Mouse (Mus musculus): ENCODE measurements at regions not wholly inside any gene's neighbourhood (a gene's known extent, or its start where the extent isn't known, plus 50 kb on each side); places are given as distances from the start of the nearest gene placed in this dataset.

- no peak for DNase-seq (ENCODE audit: low spot score)
These were observed 392.4 kb upstream of the Id4 start for GRCm38 (mm10) chr13:47868656-47869055.

DNA sequence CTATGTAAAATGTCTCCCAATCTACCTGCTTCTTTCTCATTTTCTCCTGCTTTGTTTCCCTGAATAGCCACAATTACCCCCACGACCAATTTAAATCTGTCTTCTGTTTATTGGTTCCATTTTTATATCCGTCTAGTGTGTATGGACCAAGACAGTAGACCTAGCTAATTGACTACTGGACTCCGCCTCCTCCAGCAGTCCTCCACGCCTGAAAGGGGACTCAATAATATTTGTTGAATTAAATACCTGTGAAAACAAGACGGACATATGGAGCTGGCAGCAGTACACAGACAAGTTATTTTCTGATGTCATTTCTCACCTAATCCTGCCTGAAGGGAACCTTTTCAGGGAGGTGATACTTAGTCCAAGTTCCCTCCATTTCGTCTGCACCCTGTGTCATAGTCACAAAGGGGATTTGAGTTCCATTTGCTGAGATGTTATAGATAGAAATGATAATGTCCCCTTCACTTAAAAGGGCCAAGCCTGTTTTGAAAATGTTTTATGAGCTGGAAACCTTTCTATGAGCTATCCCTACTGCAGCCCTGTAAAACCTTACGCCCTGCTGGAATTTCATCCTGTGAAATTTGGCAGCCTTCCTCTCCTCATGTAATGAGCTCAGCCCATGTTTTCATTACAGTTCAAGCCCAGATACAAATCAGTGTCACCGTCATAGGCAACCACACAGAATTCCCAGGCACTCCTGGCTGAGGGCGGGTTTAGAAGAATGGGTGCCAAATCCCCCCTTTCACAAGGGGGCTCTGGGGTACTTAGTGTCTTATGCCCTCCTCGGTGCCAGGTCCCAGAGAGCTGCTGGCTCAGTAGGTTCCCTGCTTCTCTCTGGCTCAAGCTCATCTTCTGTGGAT, 391.1 kb upstream of the Id4 start:
- peak; percentile 7 for DNase-seq (ENCODE audit: low spot score)

DNA sequence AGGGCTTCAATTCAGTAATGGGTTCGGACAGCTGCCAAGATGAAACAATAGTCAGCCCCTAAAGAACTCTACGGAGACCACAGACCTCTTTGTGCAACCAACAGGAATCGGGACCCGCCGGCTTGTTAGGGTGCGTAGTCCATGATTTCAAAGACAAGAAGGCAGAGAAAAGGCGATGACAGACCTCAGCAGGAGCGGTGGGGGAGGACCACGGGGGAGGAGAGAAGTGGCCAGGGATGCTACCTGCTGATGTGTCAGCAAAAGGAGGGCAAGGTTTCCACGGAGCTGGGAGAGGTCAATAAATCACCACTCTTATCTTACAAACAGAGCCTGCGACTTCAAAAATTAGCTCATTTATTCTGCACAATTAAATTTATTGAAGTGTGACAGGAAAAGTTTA, 388.4 kb upstream of the Id4 start:
- DNase-seq (ENCODE audit: low spot score), result no peak

GRCm38 (mm10) chr13:47892569-47892968, 368.5 kb upstream of the Id4 start:
- DNase-seq (ENCODE audit: low spot score), result no peak

DNA sequence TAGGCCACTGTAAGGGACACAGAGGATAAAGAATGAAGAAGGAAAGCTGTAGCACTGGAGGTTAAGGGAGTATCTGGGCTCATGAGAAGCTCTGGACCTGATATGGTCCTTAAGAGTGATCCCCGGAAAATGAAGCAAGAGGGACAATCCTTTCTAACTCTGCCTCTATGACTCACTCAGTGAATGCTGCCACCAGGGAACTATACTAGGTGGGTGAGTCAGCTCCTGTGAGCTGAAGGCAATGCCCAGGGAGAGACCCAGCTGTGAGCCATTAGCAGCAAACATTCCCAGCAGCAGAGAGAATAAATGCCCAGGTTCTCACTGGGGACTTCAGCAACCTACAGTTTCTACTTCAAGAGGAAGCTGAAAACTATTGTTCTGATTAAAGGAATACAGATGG, 366.7 kb upstream of the Id4 start:
- no peak for DNase-seq (ENCODE audit: low spot score)

- no peak for DNase-seq (ENCODE audit: low spot score)
These were observed 365.8 kb upstream of the Id4 start for GRCm38 (mm10) chr13:47895256-47895655.

GRCm38 (mm10) chr13:47896646-47897045, 364.4 kb upstream of the Id4 start:
- no peak for DNase-seq (ENCODE audit: low spot score)

DNA sequence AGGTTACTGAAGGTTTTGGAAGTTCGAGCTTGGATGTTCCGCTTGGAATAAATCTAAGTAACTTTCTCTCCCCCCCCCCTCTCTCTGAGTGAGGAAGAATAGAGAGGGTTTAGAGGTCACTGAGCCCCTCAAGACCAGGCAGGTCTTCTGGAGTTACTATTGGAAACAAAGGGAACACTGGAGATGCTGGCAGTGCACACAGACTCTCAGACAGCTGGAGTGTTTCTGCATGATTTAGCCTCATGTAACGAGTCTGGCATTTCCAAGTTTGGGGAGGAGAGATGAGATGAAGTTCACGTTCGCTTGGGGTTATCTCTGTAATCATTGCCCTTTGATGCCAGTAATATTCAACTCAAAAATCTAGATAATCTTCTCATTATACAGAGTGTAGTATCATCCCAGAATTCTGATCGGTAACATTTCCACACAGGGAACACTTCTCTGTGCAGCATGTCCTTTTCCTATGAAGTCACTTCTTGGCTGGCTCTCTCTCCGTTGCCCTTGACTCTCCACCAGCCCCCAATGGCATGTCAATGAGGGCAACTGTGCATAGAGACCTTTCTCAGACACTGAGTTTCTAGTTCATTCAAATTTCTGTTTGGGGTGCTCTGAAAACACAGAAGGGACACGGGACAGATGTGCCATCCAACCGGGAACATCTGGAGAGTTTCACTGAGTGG, 351.0 kb upstream of the Id4 start:
- DNase-seq (ENCODE audit: low spot score), result no peak

DNA sequence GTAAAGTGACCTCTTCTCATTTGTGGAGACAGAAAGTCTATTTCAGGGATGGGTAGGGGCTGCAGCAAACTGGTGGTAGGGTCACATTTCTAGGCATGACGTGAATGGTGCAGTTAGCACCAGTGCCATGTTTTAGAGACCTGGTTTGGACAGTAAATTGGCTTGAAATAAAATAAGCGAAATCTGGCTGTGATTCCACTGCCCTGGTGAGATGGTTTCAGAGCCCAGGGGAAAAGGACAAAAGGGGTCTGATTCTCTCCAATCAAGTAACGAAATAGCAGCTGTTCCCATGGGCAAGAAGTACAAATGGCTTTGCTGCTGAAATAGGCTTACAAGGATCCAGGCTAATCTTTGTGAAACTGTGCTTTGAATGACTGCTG, 350.5 kb upstream of the Id4 start:
- no peak for DNase-seq (ENCODE audit: low spot score)

GRCm38 (mm10) chr13:47916456-47916855, 344.6 kb upstream of the Id4 start:
- no peak for DNase-seq (ENCODE audit: low spot score)

- DNase-seq (ENCODE audit: low spot score), result no peak
These were observed 343.7 kb upstream of the Id4 start for GRCm38 (mm10) chr13:47917370-47917769.

DNA sequence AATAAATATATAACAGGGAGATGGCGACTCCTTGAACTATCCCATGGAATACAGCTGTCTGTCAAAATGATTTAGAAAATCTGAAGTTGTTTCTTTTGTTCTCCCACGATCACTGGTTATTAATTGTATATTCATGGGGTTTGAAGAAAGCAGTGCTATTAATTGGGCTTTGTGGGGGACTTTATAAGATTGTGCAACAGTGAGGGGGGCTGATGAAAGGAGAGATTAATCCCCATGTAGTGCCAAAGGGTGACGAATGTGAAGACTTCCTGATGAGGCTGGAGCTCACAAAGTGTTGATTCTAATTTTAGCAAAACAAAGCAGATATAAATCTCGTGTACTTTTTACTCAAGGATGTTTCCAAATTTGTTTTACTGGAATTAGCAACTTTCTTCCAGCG, 340.0 kb upstream of the Id4 start:
- no peak for DNase-seq (ENCODE audit: low spot score)

DNA sequence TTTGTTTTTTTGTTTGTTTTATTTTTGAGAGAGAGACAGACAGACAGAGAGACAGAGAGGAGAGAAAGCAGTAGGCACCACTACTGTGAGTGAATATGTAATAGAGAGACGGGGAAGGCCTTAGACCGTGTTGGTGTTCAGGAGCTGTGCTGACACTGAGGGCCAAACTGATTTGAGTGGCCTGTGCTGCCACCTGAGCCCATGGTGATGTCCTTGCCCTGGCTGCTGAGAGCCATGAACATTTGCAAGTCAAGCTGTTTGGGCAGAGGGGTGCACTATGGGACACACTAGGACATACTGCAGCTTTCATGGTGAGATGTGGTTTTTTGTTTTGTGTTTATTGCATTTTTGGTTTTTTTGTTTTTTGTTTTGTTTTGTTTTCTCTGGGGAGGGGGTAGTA, 320.3 kb upstream of the Id4 start:
- no peak for DNase-seq (ENCODE audit: low spot score)

DNA sequence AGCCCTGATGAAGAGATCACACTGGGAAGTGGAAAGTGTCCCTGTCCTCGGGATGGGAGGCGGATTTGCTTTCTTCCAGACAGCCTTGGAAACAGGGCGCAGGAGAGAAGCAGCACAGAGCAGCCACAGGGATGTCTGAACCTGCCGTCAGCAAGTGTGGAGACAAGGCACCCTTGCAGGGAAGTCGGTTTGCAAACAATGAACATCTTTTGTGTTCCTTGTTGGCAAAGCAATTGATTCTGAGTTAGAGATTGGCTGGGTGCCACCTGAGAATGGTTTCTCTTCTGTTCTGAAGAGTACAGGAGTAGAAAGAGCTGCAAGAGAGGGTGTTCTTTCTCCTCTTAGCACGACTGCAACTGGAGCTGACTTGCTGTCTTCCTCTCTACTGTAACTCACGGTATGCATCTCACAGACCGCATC, 318.6 kb upstream of the Id4 start:
- DNase-seq (ENCODE audit: low spot score), result peak; percentile 3

DNA sequence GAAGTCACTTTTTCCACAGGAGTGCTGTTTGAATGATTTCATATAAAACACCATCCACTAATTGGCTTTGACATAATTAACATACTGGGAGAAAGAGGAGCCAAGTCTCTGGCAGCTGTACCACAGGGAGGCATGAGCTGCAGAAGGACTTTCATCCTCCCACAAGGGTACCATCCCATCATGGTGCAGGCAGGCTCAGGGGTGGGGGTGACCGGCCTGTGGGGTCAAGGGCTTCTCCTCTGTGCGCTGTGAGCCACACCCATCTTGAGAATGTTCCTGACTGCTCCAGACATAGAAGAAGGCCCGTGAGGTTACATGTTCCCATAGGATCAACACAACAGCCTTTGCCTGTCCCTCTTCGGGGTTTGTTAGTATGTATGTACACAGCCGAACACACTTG, 317.4 kb upstream of the Id4 start:
- DNase-seq (ENCODE audit: low spot score), result no peak

GRCm38 (mm10) chr13:47948098-47948865, 312.7 kb upstream of the Id4 start:
- no peak for DNase-seq (ENCODE audit: low spot score)

DNA sequence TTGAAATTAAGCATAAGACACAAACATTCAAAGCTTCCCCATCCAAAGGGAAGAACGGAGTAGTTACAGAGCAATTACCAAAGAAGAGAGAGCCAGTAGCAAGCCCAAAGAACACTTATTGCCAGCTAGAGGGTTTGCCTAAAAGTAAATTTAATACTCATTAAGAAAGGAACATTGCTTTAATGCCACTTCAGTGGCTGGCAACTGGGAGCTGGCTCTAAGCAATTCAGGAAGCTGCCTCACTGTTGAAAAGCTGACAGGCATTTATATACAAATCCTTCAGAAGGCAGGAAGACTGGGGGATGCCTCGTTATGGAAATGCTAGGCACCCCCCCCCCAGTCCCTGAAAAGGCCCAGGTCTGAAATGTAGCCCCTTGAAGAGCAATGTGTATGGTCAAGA, 310.6 kb upstream of the Id4 start:
- DNase-seq (ENCODE audit: low spot score), result no peak

DNA sequence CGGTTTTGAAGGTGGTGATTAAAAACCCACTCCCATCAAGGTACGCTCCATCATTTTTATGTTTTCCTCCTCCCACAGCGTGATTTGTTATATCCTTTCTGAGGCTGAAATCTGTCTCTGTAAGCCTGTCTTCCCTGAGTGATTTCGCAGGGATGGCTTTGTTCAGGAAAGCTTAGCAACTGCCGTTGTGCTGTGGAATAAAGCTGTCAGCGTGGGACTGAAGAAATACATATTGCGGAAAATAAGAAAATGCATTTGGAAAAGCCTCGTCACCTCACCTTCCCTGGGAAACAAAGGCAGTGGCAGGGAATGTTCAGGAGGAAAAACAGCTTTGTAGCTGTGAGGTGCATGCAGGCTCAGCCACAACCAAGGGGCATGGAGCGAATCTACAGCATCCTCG, 310.0 kb upstream of the Id4 start:
- DNase-seq (ENCODE audit: low spot score), result no peak

- no peak for DNase-seq (ENCODE audit: low spot score)
These were observed 308.1 kb upstream of the Id4 start for GRCm38 (mm10) chr13:47952946-47953345.

- DNase-seq (ENCODE audit: low spot score), result no peak
These were observed 307.3 kb upstream of the Id4 start for GRCm38 (mm10) chr13:47953776-47954175.

GRCm38 (mm10) chr13:47955504-47955903, 305.5 kb upstream of the Id4 start:
- DNase-seq (ENCODE audit: low spot score), result no peak

DNA sequence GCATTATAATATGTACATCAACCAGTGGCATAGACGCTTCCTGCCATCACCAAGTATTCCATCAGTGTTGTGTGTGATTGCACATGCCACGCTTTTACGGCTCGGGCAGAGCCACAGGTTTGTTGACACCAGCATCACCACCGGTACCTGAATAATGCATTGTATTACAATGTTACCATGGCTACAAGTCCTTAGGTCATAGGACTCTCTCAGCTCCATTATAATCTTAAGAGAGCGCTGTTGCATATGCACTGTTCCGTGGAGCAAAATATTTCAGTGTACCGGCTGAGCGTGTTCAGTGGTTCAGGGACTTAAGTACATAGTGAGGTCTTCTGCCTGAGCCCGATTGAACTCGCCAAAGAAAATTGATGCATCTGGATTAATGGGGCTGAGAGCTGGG, 303.4 kb upstream of the Id4 start:
- DNase-seq (ENCODE audit: low spot score), result no peak

GRCm38 (mm10) chr13:47974216-47974615, 286.8 kb upstream of the Id4 start:
- DNase-seq (ENCODE audit: low spot score), result no peak

Measured in urinary bladder, postnatal 25 days (tissue).